Mouse (Mus musculus) left cerebral cortex, postnatal 36 days (tissue): Measurements from ENCODE around the gene Ankrd55. TPM values are rescaled to one million over a fixed set of nuclear protein-coding genes. Genes with fewer than 3 reads are reported as not detected.

Experiments used
- DNase-seq, 2 experiments: peaks; one replicate each; pipeline ENCODE4 v3.0.0; 2021 to 2022; ENCODE audit warnings: low spot score in 2 of 2, mixed read lengths in 1 of 2
- intact Hi-C: fragments of 180-260 bp; cut with DNase I; formaldehyde crosslinking; loops from one replicate; pipeline ENCODE4 v1.15.1; 2025
- total RNA-seq, 2 experiments: library from RNA; stranded (reverse); gene quantifications; 2 replicates each; pipeline ENCODE4 v1.2.3; 2021

Gene Ankrd55
- total RNA-seq, result 1 to 10 TPM; 3.5 to 4.8 TPM

GRCm38 (mm10) chr13:112288225-112289178 is at the start of gene Ankrd55:
Gene Ankrd55, plus strand, starts transcription at chr13:112288451.
- intact Hi-C loops, result no loop called here
- DNase-seq, result peak; percentile 40 to 65

- intact Hi-C loops, result no loop called here
- no peak for DNase-seq
Measured at GRCm38 (mm10) chr13:112239239-112239638, 49.0 kb upstream of the Ankrd55 start.

- intact Hi-C loops, result no loop called here
Measured at GRCm38 (mm10) chr13:112241431-112241830, 46.8 kb upstream of the Ankrd55 start.

GRCm38 (mm10) chr13:112245131-112245530 is 43.1 kb upstream of the Ankrd55 start:
- DNase-seq, result no peak
- intact Hi-C loops, result no loop called here

More at GRCm38 (mm10) chr13:112241431-112241830, 46.8 kb upstream of the Ankrd55 start:
- no peak for DNase-seq

- intact Hi-C loops, result loop anchor here (10.0 kb wide), 1 partner anchor 257 kb away; no protein-coding TSS in a partner anchor
- no peak for DNase-seq
Measured at GRCm38 (mm10) chr13:112251433-112251832, 36.8 kb upstream of the Ankrd55 start.

GRCm38 (mm10) chr13:112252012-112252411 is 36.2 kb upstream of the Ankrd55 start:
- intact Hi-C loops, result loop anchor here (10.0 kb wide), 1 partner anchor 257 kb away; no protein-coding TSS in a partner anchor
- no peak for DNase-seq

GRCm38 (mm10) chr13:112252991-112253620 is 35.1 kb upstream of the Ankrd55 start:
- intact Hi-C loops, result loop anchor here (10.0 kb wide), 1 partner anchor 258 kb away; no protein-coding TSS in a partner anchor
- DNase-seq, result no peak

- intact Hi-C loops, result loop anchor here (10.0 kb wide), 1 partner anchor 259 kb away; no protein-coding TSS in a partner anchor
- DNase-seq, result no peak
Measured at GRCm38 (mm10) chr13:112254116-112254515, 34.1 kb upstream of the Ankrd55 start.

- no peak for DNase-seq
- intact Hi-C loops, result loop anchor here (10.0 kb wide), 1 partner anchor 261 kb away; no protein-coding TSS in a partner anchor
Measured at GRCm38 (mm10) chr13:112255862-112256261, 32.4 kb upstream of the Ankrd55 start.

GRCm38 (mm10) chr13:112258478-112258877 is 29.8 kb upstream of the Ankrd55 start:
- no peak for DNase-seq
- intact Hi-C loops, result loop anchor here (2.0 to 10.0 kb wide), 2 partner anchors 264 to 470 kb away; no protein-coding TSS in a partner anchor

- peak; percentile 30 to 50 for DNase-seq
- intact Hi-C loops, result loop anchor here (2.0 to 10.0 kb wide), 2 partner anchors 265 to 471 kb away; no protein-coding TSS in a partner anchor
Measured at GRCm38 (mm10) chr13:112259398-112259797, 28.9 kb upstream of the Ankrd55 start.

- peak in 1 of 2 experiments; percentile 26 for DNase-seq
- intact Hi-C loops, result no loop called here
Measured at GRCm38 (mm10) chr13:112264666-112265065, 23.6 kb upstream of the Ankrd55 start.

GRCm38 (mm10) chr13:112271901-112272537 is 16.2 kb upstream of the Ankrd55 start:
- intact Hi-C loops, result loop anchor here (2.0 kb wide), 1 partner anchor 239 kb away; no protein-coding TSS in a partner anchor
- DNase-seq, result no peak

- no peak for DNase-seq
- intact Hi-C loops, result no loop called here
Measured at GRCm38 (mm10) chr13:112274636-112275035, 13.6 kb upstream of the Ankrd55 start.

GRCm38 (mm10) chr13:112275951-112276350 is 12.3 kb upstream of the Ankrd55 start:
- DNase-seq, result no peak
- intact Hi-C loops, result no loop called here

GRCm38 (mm10) chr13:112277544-112277943 is 10.7 kb upstream of the Ankrd55 start:
- DNase-seq, result no peak
- intact Hi-C loops, result no loop called here

GRCm38 (mm10) chr13:112278251-112278650 is 10.0 kb upstream of the Ankrd55 start:
- intact Hi-C loops, result no loop called here
- no peak for DNase-seq

GRCm38 (mm10) chr13:112287135-112287534 is 1.1 kb upstream of the Ankrd55 start:
- intact Hi-C loops, result no loop called here
- no peak for DNase-seq

- no peak for DNase-seq
- intact Hi-C loops, result no loop called here
Measured at GRCm38 (mm10) chr13:112287571-112288224, 553 bp upstream of the Ankrd55 start.
